Mouse (Mus musculus): ENCODE data around the gene Gm38431. TPM values are rescaled to one million over a fixed set of nuclear protein-coding genes. Genes with fewer than 3 reads are reported as not detected.
A peak's percentile ranks its signal among the peaks of the same experiment; 100 is the strongest.

The Gm38431 gene
- total and polyA plus RNA-seq, 3 experiments: 2.8 to 382 (median 95.6) TPM

- TF ChIP-seq CTCF (IDR thresholded peaks at IDR 0.05; ENCODE audit: low read depth, low read length) (peak; percentile 71), GATA2 (IDR thresholded peaks at IDR 0.05; ENCODE audit: borderline replicate concordance, low read depth, low read length) (no peak), POLR2AphosphoS5 (IDR thresholded peaks at IDR 0.05; ENCODE audit: insufficient replicate concordance, low read depth, low read length) (no peak), TAL1 (conservative IDR thresholded peaks at IDR 0.05; ENCODE audit: low read depth, low read length) (peak; percentile 77), GATA1 (IDR thresholded peaks at IDR 0.05; ENCODE audit: borderline replicate concordance, low read length) (no peak)
- ATAC-seq (ENCODE audit: extremely low read depth, insufficient number of reproducible peaks, low FRiP score, poor library complexity, severe bottlenecking) (peak; percentile 52), DNase-seq (ENCODE audit: low spot score) (peak; percentile 77)
- Histone ChIP-seq H3K36me3 (replicated peaks) (peaks cover 38% of the 10 kb centered on the region), H3K27me3 (ENCODE audit: insufficient read depth, low read length) (no peaks in the 10 kb centered on the region; the same call in 1 of the 2 replicates), H3K9me3 (replicated peaks) (no peaks in the 10 kb centered on the region), H3K4me3 (ENCODE audit: low read depth, low read length) (peak within 1 kb of the TSS; percentile 73), H3K4me1 (ENCODE audit: insufficient read depth, low read depth, low read length) (peaks cover 74% of the 10 kb centered on the region)
Observed at GRCm38 (mm10) chr9:21029291-21030054, 62.3 kb downstream of the Gm38431 start, which contains the start of gene Icam4. Icam4 (plus strand) TSS chr9:21029373.

GRCm38 (mm10) chr9:21028560-21029110 lies 63.2 kb downstream of the Gm38431 start:
- peak overlapping the region; percentile 73; the same call in 1 of the 2 replicates for H3K4me3 ChIP-seq (ENCODE audit: low read depth, low read length)
- DNase-seq (ENCODE audit: low spot score): no peak
- peaks cover 39% of the 10 kb centered on the region for H3K36me3 ChIP-seq (replicated peaks)
- TF ChIP-seq GATA2 (IDR thresholded peaks at IDR 0.05; ENCODE audit: borderline replicate concordance, low read depth, low read length) (no peak), GATA1 (IDR thresholded peaks at IDR 0.05; ENCODE audit: borderline replicate concordance, low read length) (no peak), POLR2AphosphoS5 (IDR thresholded peaks at IDR 0.05; ENCODE audit: insufficient replicate concordance, low read depth, low read length) (no peak), CTCF (IDR thresholded peaks at IDR 0.05; ENCODE audit: low read depth, low read length) (no peak)
- peaks cover 69% of the 10 kb centered on the region for H3K4me1 ChIP-seq (ENCODE audit: insufficient read depth, low read depth, low read length)
- no peaks in the 10 kb centered on the region for H3K27me3 ChIP-seq (ENCODE audit: insufficient read depth, low read length)
- H3K9me3 ChIP-seq (replicated peaks): no peaks in the 10 kb centered on the region
- ATAC-seq (ENCODE audit: extremely low read depth, insufficient number of reproducible peaks, low FRiP score, poor library complexity, severe bottlenecking): no peak

GRCm38 (mm10) chr9:21027774-21028290 lies 64.0 kb downstream of the Gm38431 start:
- DNase-seq (ENCODE audit: low spot score) (no peak), ATAC-seq (ENCODE audit: extremely low read depth, insufficient number of reproducible peaks, low FRiP score, poor library complexity, severe bottlenecking) (no peak)
- Histone ChIP-seq H3K4me3 (ENCODE audit: low read depth, low read length) (no peak overlapping the region), H3K9me3 (replicated peaks) (no peaks in the 10 kb centered on the region), H3K36me3 (replicated peaks) (peaks cover 41% of the 10 kb centered on the region), H3K4me1 (ENCODE audit: insufficient read depth, low read depth, low read length) (peaks cover 61% of the 10 kb centered on the region), H3K27me3 (ENCODE audit: insufficient read depth, low read length) (no peaks in the 10 kb centered on the region)
- no peak for TF ChIP-seq POLR2AphosphoS5 (IDR thresholded peaks at IDR 0.05; ENCODE audit: insufficient replicate concordance, low read depth, low read length)
- TF ChIP-seq CTCF (IDR thresholded peaks at IDR 0.05; ENCODE audit: low read depth, low read length): no peak
- no peak for TF ChIP-seq GATA1 (IDR thresholded peaks at IDR 0.05; ENCODE audit: borderline replicate concordance, low read length)
- TF ChIP-seq GATA2 (IDR thresholded peaks at IDR 0.05; ENCODE audit: borderline replicate concordance, low read depth, low read length): no peak
- TF ChIP-seq TAL1 (conservative IDR thresholded peaks at IDR 0.05; ENCODE audit: low read depth, low read length): no peak

GRCm38 (mm10) chr9:21026849-21027248 lies 64.9 kb downstream of the Gm38431 start:
- H3K36me3 ChIP-seq (replicated peaks): peaks cover 51% of the 10 kb centered on the region
- H3K4me1 ChIP-seq (ENCODE audit: insufficient read depth, low read depth, low read length): peaks cover 51% of the 10 kb centered on the region
- DNase-seq (ENCODE audit: low spot score) (no peak), ATAC-seq (ENCODE audit: extremely low read depth, insufficient number of reproducible peaks, low FRiP score, poor library complexity, severe bottlenecking) (no peak)
- H3K27me3 ChIP-seq (ENCODE audit: insufficient read depth, low read length): no peaks in the 10 kb centered on the region
- H3K4me3 ChIP-seq (ENCODE audit: low read depth, low read length): no peak overlapping the region
- no peaks in the 10 kb centered on the region for H3K9me3 ChIP-seq (replicated peaks)
- no peak for TF ChIP-seq GATA2 (IDR thresholded peaks at IDR 0.05; ENCODE audit: borderline replicate concordance, low read depth, low read length)
- no peak for TF ChIP-seq POLR2AphosphoS5 (IDR thresholded peaks at IDR 0.05; ENCODE audit: insufficient replicate concordance, low read depth, low read length)
- no peak for TF ChIP-seq GATA1 (IDR thresholded peaks at IDR 0.05; ENCODE audit: borderline replicate concordance, low read length)
- no peak for TF ChIP-seq CTCF (IDR thresholded peaks at IDR 0.05; ENCODE audit: low read depth, low read length)
- no peak for TF ChIP-seq TAL1 (conservative IDR thresholded peaks at IDR 0.05; ENCODE audit: low read depth, low read length)

- TF ChIP-seq POLR2AphosphoS5 (IDR thresholded peaks at IDR 0.05; ENCODE audit: insufficient replicate concordance, low read depth, low read length) (no peak), CTCF (IDR thresholded peaks at IDR 0.05; ENCODE audit: low read depth, low read length) (no peak), GATA1 (IDR thresholded peaks at IDR 0.05; ENCODE audit: borderline replicate concordance, low read length) (no peak), TAL1 (conservative IDR thresholded peaks at IDR 0.05; ENCODE audit: low read depth, low read length) (no peak), GATA2 (IDR thresholded peaks at IDR 0.05; ENCODE audit: borderline replicate concordance, low read depth, low read length) (no peak)
- H3K9me3 ChIP-seq (replicated peaks): no peaks in the 10 kb centered on the region
- H3K4me3 ChIP-seq (ENCODE audit: low read depth, low read length): no peak overlapping the region
- no peak for ATAC-seq (ENCODE audit: extremely low read depth, insufficient number of reproducible peaks, low FRiP score, poor library complexity, severe bottlenecking)
- H3K27me3 ChIP-seq (ENCODE audit: insufficient read depth, low read length): no peaks in the 10 kb centered on the region
- peaks cover 65% of the 10 kb centered on the region for H3K36me3 ChIP-seq (replicated peaks)
- no peak for DNase-seq (ENCODE audit: low spot score)
- peaks cover 40% of the 10 kb centered on the region for H3K4me1 ChIP-seq (ENCODE audit: insufficient read depth, low read depth, low read length)
Observed at GRCm38 (mm10) chr9:21025258-21025810, 66.5 kb downstream of the Gm38431 start.

GRCm38 (mm10) chr9:21022726-21023125 lies 69.1 kb downstream of the Gm38431 start:
- no peaks in the 10 kb centered on the region for H3K9me3 ChIP-seq (replicated peaks)
- H3K27me3 ChIP-seq (ENCODE audit: insufficient read depth, low read length): no peaks in the 10 kb centered on the region
- H3K4me1 ChIP-seq (ENCODE audit: insufficient read depth, low read depth, low read length): peaks cover 24% of the 10 kb centered on the region
- ATAC-seq (ENCODE audit: extremely low read depth, insufficient number of reproducible peaks, low FRiP score, poor library complexity, severe bottlenecking) (no peak), DNase-seq (ENCODE audit: low spot score) (no peak)
- TF ChIP-seq GATA1 (IDR thresholded peaks at IDR 0.05; ENCODE audit: borderline replicate concordance, low read length): no peak
- TF ChIP-seq GATA2 (IDR thresholded peaks at IDR 0.05; ENCODE audit: borderline replicate concordance, low read depth, low read length): no peak
- no peak for TF ChIP-seq POLR2AphosphoS5 (IDR thresholded peaks at IDR 0.05; ENCODE audit: insufficient replicate concordance, low read depth, low read length)
- TF ChIP-seq CTCF (IDR thresholded peaks at IDR 0.05; ENCODE audit: low read depth, low read length): no peak
- TF ChIP-seq TAL1 (conservative IDR thresholded peaks at IDR 0.05; ENCODE audit: low read depth, low read length): no peak
- H3K4me3 ChIP-seq (ENCODE audit: low read depth, low read length): no peak overlapping the region
- H3K36me3 ChIP-seq (replicated peaks): peaks cover 74% of the 10 kb centered on the region
